In the genomic region with DNA sequence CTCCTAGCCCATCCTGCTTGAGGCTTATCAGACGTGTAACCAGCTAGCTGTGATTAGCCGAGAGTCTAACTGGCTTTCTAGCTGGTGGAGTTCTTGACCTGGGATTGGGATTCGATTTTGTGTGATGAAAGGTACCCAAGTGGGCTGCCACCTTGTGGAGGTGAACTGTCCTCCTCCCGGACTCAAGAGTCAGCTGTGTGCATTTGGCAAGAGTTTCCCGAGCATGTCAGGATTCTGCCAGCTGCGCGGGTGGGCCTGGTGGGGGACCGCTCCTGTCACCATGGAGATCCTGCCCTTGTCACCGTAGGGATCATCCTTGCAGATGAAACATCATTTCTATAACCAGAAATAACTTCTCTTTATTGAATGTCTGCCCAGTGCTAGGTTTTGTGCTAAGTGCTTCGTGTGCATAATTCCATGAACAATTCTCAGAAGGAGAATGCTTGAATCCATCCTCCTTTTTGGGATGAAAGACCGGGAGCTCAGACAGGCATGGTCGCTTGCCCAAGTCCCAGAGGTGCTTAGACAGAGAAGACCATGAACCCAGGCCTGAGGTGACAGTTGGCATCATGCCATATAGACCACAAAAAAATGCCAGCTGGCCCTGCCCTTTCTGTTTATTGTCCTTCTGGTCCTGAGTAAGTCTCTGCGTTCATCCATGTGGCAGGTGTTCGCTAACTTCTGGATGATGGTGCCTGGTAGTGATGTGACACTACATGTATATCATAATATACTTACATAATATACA, we compare ENCODE assay signal across 14 mouse cellular contexts. TPM values are rescaled to one million over a fixed set of nuclear protein-coding genes. Genes with fewer than 3 reads are reported as not detected.
DNase-seq lines count a peak whose midpoint lies in the region; ATAC-seq and TF ChIP-seq lines count a peak whose summit lies in the region.
"Had no signal": no experiment of that assay in that cellular context is flagged by ENCODE, and none has a peak within 500 bp of the region (broad histone marks: within the 10 kb centered on the region; RNA-seq: fewer than 3 reads in every experiment).

No protein-coding gene starts in this region.

- no peaks in the 10 kb centered on the region for H3K27me3 ChIP-seq in heart, adult 2 months (ENCODE audit: control insufficient read depth, insufficient read depth, low read length)
- H3K27me3 ChIP-seq in lung, embryonic 14.5 days (ENCODE audit: insufficient read depth, low read length): no peaks in the 10 kb centered on the region
- H3K27me3 ChIP-seq: forebrain, embryonic 15.5 days had no signal

- H3K36me3 ChIP-seq in heart, adult 2 months (ENCODE audit: control insufficient read depth, insufficient read depth, low read length): no peaks in the 10 kb centered on the region
- peaks cover 5% of the 10 kb centered on the region; the same call in 1 of the 2 replicates for H3K36me3 ChIP-seq in lung, embryonic 14.5 days (ENCODE audit: insufficient read depth)
- H3K36me3 ChIP-seq: forebrain, embryonic 15.5 days had no signal

- no peaks in the 10 kb centered on the region for H3K9me3 ChIP-seq in lung, embryonic 14.5 days (ENCODE audit: low read depth, low read length)
- H3K9me3 ChIP-seq: forebrain, embryonic 15.5 days had no signal

- H3K79me2 ChIP-seq in heart, adult 2 months (replicated peaks; ENCODE audit: control insufficient read depth, insufficient read depth, low read length): no peaks in the 10 kb centered on the region; the same call in 1 of the 2 replicates

- no peak for ATAC-seq in lung, embryonic 14.5 days (ENCODE audit: insufficient read depth)
- ATAC-seq: CD4-positive, CD25-positive, alpha-beta regulatory T cell, adult 4 months; forebrain, embryonic 15.5 days had no signal

- no peak overlapping the region for H3K27ac ChIP-seq in heart, adult 2 months
- H3K27ac ChIP-seq in lung, embryonic 14.5 days (ENCODE audit: low read depth): no peak overlapping the region
- H3K27ac ChIP-seq: forebrain, embryonic 15.5 days had no signal

- no peak for TF ChIP-seq POLR2A in heart, adult 2 months (IDR thresholded peaks at IDR 0.05; ENCODE audit: insufficient read depth, low read depth, low read length)
- no peak for TF ChIP-seq POLR2A in brain, embryonic 14.5 days (IDR thresholded peaks at IDR 0.05; ENCODE audit: borderline replicate concordance, extremely low read depth, insufficient read depth, insufficient read length, poor library complexity, severe bottlenecking)

- H3K4me3 ChIP-seq in heart, adult 2 months: no peak overlapping the region
- H3K4me3 ChIP-seq in lung, embryonic 14.5 days (ENCODE audit: low read depth, low read length): no peak overlapping the region
- H3K4me3 ChIP-seq: forebrain, embryonic 15.5 days had no signal

- DNase-seq in heart, adult 2 months: no peak
- no peak for DNase-seq in heart, adult 18-20 months
- DNase-seq in lung, embryonic 14.5 days: no peak
- DNase-seq in lung, postnatal 36 days: no peak
- peak; percentile 42 for DNase-seq in brain, embryonic 14.5 days (ENCODE audit: low read depth)
- peak; percentile 78 to 80 for DNase-seq in cerebellum, postnatal 10 days
- no peak for DNase-seq in adrenal gland, adult 18-20 months (ENCODE audit: low spot score in 2 of 2)
- no peak for DNase-seq in kidney, adult 11 months
- DNase-seq: adrenal gland, postnatal 10 days; gastrocnemius, postnatal 25 days; kidney, adult 9 months had no signal

- no peak overlapping the region for H3K9ac ChIP-seq in heart, adult 2 months (ENCODE audit: low read depth, low read length)
- H3K9ac ChIP-seq in lung, embryonic 14.5 days: no peak overlapping the region
- H3K9ac ChIP-seq: forebrain, embryonic 15.5 days had no signal

- WGBS in heart, adult 2 months: 75% methylated on average over 14 of the region's 14 CpGs
- WGBS in lung, embryonic 14.5 days: 65% methylated on average over 14 of the region's 14 CpGs

- intact Hi-C loops in heart, adult 2 months (cut with DNase I): no loop called here

- H3K4me1 ChIP-seq in heart, adult 2 months (ENCODE audit: control insufficient read depth, insufficient read depth, low read length): no peaks in the 10 kb centered on the region
- peaks cover 6% of the 10 kb centered on the region for H3K4me1 ChIP-seq in lung, embryonic 14.5 days (ENCODE audit: insufficient read depth)

- TF ChIP-seq CTCF in heart, adult 2 months (IDR thresholded peaks at IDR 0.05): 0 out of 2 replicates have a peak, but pooled peaks have one; percentile 18
- TF ChIP-seq CTCF in lung, embryonic 14.5 days (IDR thresholded peaks at IDR 0.05; ENCODE audit: low read depth): peak; percentile 30; the same call in 1 of the 2 replicates
- peak; percentile 7; the same call in 1 of the 2 replicates for TF ChIP-seq CTCF in brain, embryonic 14.5 days (IDR thresholded peaks at IDR 0.05; ENCODE audit: borderline replicate concordance, extremely low read depth, insufficient read depth, insufficient read length)

- H3K4me2 ChIP-seq in lung, embryonic 14.5 days: no peak overlapping the region
- H3K4me2 ChIP-seq: forebrain, embryonic 15.5 days had no signal

- TF ChIP-seq EP300 in heart, adult 2 months (IDR thresholded peaks at IDR 0.05; ENCODE audit: insufficient read depth, low read depth, low read length): no peak

RNA-seq across cellular contexts. Expression of a gene that starts 38.6 kb away (rescaled TPM):
- total RNA-seq in heart, adult 2 months (2021): 1 to 10 TPM; 3.5 to 4.3 TPM
- polyA plus RNA-seq in heart, adult 2 months (2012; rRNA removed): 1.8 and 3.6 TPM in 2 replicates
- total RNA-seq in heart, adult 18-20 months (2021): 1 to 10 TPM; 2.4 to 2.7 TPM
- 21.1 and 23.3 TPM in 2 replicates for polyA plus RNA-seq in lung, embryonic 14.5 days (2014; fragmentation: Nextera tagmentation; extraction: Ambion mirVana)
- 22.7 and 34.9 TPM in 2 replicates for polyA plus RNA-seq in brain, embryonic 14.5 days (2012; rRNA removed)
- total RNA-seq in adrenal gland, adult 18-20 months (2021): 1 to 10 TPM; 3.4 to 3.8 TPM
- total RNA-seq: MEL had no signal
- polyA plus RNA-seq: CD4-positive, CD25-positive, alpha-beta regulatory T cell, adult 4 months had no signal

Comparison
In these comparisons a context has a peak if more than half of its experiments do, and no peak if none do; other contexts are left out.
1. DNase-seq: peak in brain, embryonic 14.5 days (single experiment) and cerebellum, postnatal 10 days (2 of 2); none in heart, adult 2 months (0 of 2), heart, adult 18-20 months (0 of 2), lung, embryonic 14.5 days (single experiment), lung, postnatal 36 days (single experiment), adrenal gland, adult 18-20 months (0 of 2) and kidney, adult 11 months (single experiment).
2. Peak in every context shown above with its lines, with median percentiles within 50 percentile points of each other: CTCF ChIP-seq.